Mouse (Mus musculus) testis, adult 2 months (tissue): Measurements from ENCODE around the gene Emsy.

Experiments
- CTCF ChIP-seq: fragments of 200-500 bp; IDR thresholded peaks from 2 replicates; pipeline ENCODE4 v1.5.1; 2012; ENCODE audit warnings: low read depth, mild to moderate bottlenecking, inconsistent platforms, low read length, moderate library complexity; ENCODE audit not compliant: control insufficient read depth, insufficient read depth, insufficient replicate concordance
- POLR2A ChIP-seq: fragments of 200-500 bp; IDR thresholded peaks from 2 replicates; pipeline ENCODE4 v1.6.1; 2012; ENCODE audit warnings: low read depth, mild to moderate bottlenecking, inconsistent platforms, low read length, moderate library complexity; ENCODE audit not compliant: control insufficient read depth

DNA sequence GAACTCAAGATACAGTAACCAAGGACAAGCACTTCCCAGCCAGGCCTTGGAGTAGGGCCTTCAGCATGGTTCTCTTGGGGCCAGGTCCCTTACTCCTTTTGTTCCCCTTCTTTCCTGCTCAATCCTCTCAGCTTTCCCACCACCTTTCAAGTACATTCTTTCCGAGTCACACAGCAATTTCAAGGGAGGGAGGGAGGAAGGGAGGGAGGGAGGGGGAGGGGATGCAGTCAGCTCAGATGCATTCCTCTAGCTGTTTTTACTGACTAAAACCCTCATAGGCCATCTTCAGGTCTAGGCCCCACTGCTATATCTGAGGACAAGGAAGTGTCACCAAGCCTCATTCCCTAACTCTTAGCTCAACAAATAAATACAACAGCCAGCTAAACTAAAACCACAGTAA lies 12.3 kb downstream of the Emsy start:
- no peak for TF ChIP-seq CTCF
- no peak for TF ChIP-seq POLR2A
